In the genomic region with DNA sequence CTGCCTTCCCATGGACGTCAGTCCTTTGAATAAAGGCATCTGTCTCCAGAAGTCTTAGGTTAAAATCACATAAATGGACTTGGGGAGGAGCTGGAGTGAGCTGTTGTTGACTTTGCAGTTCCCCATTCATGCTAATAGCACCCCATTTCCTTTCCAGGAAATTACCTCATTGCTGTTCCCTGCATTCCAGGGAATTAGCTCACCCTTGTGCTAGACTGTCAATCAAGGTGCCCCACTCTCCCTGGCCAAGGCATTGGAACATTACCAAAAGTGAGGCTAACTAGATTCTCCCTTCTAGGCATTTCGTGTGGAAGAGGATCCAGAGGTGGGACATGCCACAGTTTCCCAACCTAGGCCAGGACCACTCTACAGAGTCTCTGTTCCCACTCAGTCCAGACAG, we compare ENCODE assay signal across 9 mouse cellular contexts.
DNase-seq lines count a peak whose midpoint lies in the region; ATAC-seq and TF ChIP-seq lines count a peak whose summit lies in the region.
"Had no signal": no experiment of that assay in that cellular context is flagged by ENCODE, and none has a peak within 500 bp of the region (broad histone marks: within the 10 kb centered on the region; RNA-seq: fewer than 3 reads in every experiment).

No protein-coding gene starts in this region.

- H3K4me2 ChIP-seq in embryonic facial prominence, embryonic 13.5 days = 0 out of 2 replicates have a peak overlapping the region, but pooled peaks have one; percentile 7
- H3K4me2 ChIP-seq in intestine, embryonic 16.5 days (ENCODE audit: low read depth, low read length) = no peak overlapping the region
- H3K4me2 ChIP-seq in lung, embryonic 16.5 days (ENCODE audit: low read depth, low read length) = no peak overlapping the region; the same call in 1 of the 2 replicates

- TF ChIP-seq CTCF in thymus, adult 2 months (IDR thresholded peaks at IDR 0.05; ENCODE audit: borderline replicate concordance, control insufficient read depth, extremely low read depth, insufficient read depth, low read length, poor library complexity) = no peak

- H3K36me3 ChIP-seq in embryonic facial prominence, embryonic 13.5 days = no peaks in the 10 kb centered on the region
- no peaks in the 10 kb centered on the region for H3K36me3 ChIP-seq in intestine, embryonic 16.5 days (ENCODE audit: control insufficient read depth, insufficient read depth, low read length)
- no peaks in the 10 kb centered on the region for H3K36me3 ChIP-seq in lung, embryonic 16.5 days (ENCODE audit: control insufficient read depth, insufficient read depth, low read length)
- H3K36me3 ChIP-seq in thymus, adult 2 months (ENCODE audit: control insufficient read depth, insufficient read depth, low read length) = no peaks in the 10 kb centered on the region

- no peaks in the 10 kb centered on the region for H3K9me3 ChIP-seq in embryonic facial prominence, embryonic 13.5 days
- H3K9me3 ChIP-seq in intestine, embryonic 16.5 days (ENCODE audit: control insufficient read depth, low read length) = no peaks in the 10 kb centered on the region
- H3K9me3 ChIP-seq in lung, embryonic 16.5 days (ENCODE audit: control insufficient read depth, low read length) = no peaks in the 10 kb centered on the region

- DNase-seq in adrenal gland, postnatal 10 days = peak; percentile 7
- DNase-seq in adrenal gland, postnatal 4 days (ENCODE audit: low spot score in 2 of 2) = no peak
- no peak for DNase-seq in thymus, adult 2 months
- DNase-seq in right cerebral cortex, postnatal 36 days (ENCODE audit: low spot score in 2 of 2) = no peak
- DNase-seq in right cerebral cortex, adult 18-20 months = no peak
- DNase-seq: right cerebral cortex, postnatal 4 days had no signal

- no peak overlapping the region for H3K9ac ChIP-seq in embryonic facial prominence, embryonic 13.5 days
- no peak overlapping the region for H3K9ac ChIP-seq in intestine, embryonic 16.5 days (ENCODE audit: low read depth, low read length)
- H3K9ac ChIP-seq in lung, embryonic 16.5 days (ENCODE audit: low read length) = no peak overlapping the region

- TF ChIP-seq POLR2A in thymus, adult 2 months (IDR thresholded peaks at IDR 0.05; ENCODE audit: control insufficient read depth, extremely low read depth, insufficient read depth, low read length, poor library complexity) = no peak

- H3K4me1 ChIP-seq in embryonic facial prominence, embryonic 13.5 days = peaks cover 25% of the 10 kb centered on the region
- peaks cover 14% of the 10 kb centered on the region for H3K4me1 ChIP-seq in intestine, embryonic 16.5 days (ENCODE audit: control insufficient read depth, insufficient read depth, low read length)
- peaks cover 16% of the 10 kb centered on the region for H3K4me1 ChIP-seq in lung, embryonic 16.5 days (replicated peaks; ENCODE audit: control insufficient read depth, insufficient read depth, low read length)
- no peaks in the 10 kb centered on the region for H3K4me1 ChIP-seq in thymus, adult 2 months (replicated peaks; ENCODE audit: control insufficient read depth, insufficient read depth, low read length)

- no peaks in the 10 kb centered on the region for H3K27me3 ChIP-seq in embryonic facial prominence, embryonic 13.5 days
- H3K27me3 ChIP-seq in intestine, embryonic 16.5 days (replicated peaks; ENCODE audit: control insufficient read depth, insufficient read depth, low read length) = no peaks in the 10 kb centered on the region
- no peaks in the 10 kb centered on the region for H3K27me3 ChIP-seq in lung, embryonic 16.5 days (ENCODE audit: control insufficient read depth, insufficient read depth, low read depth, low read length)
- no peaks in the 10 kb centered on the region for H3K27me3 ChIP-seq in thymus, adult 2 months (ENCODE audit: control insufficient read depth, insufficient read depth, low read length)

- H3K4me3 ChIP-seq in embryonic facial prominence, embryonic 13.5 days = no peak overlapping the region
- no peak overlapping the region for H3K4me3 ChIP-seq in intestine, embryonic 16.5 days (ENCODE audit: low read length)
- H3K4me3 ChIP-seq in lung, embryonic 16.5 days (ENCODE audit: low read length) = no peak overlapping the region
- H3K4me3 ChIP-seq in thymus, adult 2 months (ENCODE audit: control insufficient read depth, insufficient read depth, low read length) = no peak overlapping the region

- ATAC-seq in embryonic facial prominence, embryonic 13.5 days (ENCODE audit: insufficient number of reproducible peaks, insufficient read depth, low FRiP score, low TSS enrichment, low read depth) = no peak
- ATAC-seq in intestine, embryonic 16.5 days = no peak
- ATAC-seq in lung, embryonic 16.5 days (ENCODE audit: low read depth) = peak; percentile 65

- peak overlapping the region; percentile 60 for H3K27ac ChIP-seq in embryonic facial prominence, embryonic 13.5 days
- H3K27ac ChIP-seq in intestine, embryonic 16.5 days (ENCODE audit: low read length) = peak overlapping the region; percentile 82
- peak overlapping the region; percentile 87 for H3K27ac ChIP-seq in lung, embryonic 16.5 days (ENCODE audit: low read length)
- no peak overlapping the region for H3K27ac ChIP-seq in thymus, adult 2 months (ENCODE audit: control insufficient read depth, insufficient read depth, low read length)

- 42% methylated on average over 2 of the region's 2 CpGs for WGBS in embryonic facial prominence, embryonic 13.5 days
- WGBS in intestine, embryonic 16.5 days = 61% methylated on average over 2 of the region's 2 CpGs
- WGBS in lung, embryonic 16.5 days = 33% methylated on average over 2 of the region's 2 CpGs
- 73% methylated on average over 2 of the region's 2 CpGs for WGBS in thymus, adult 2 months
